Mouse (Mus musculus) heart, postnatal 0 days (tissue): Measurements from ENCODE around the gene Dus3l. TPM values are rescaled to one million over a fixed set of nuclear protein-coding genes. Genes with fewer than 3 reads are reported as not detected.

Experiments
- ATAC-seq: fragments of 200-750 bp; cut with Nextera tagmentation; 2 replicates; pipeline ENCODE4 v1.8.0; 2017; ENCODE audit warnings: low read depth, moderate number of reproducible peaks, moderate library complexity; ENCODE audit not compliant: insufficient read depth
- DNase-seq: peaks from one replicate; pipeline ENCODE4 v3.0.0-alpha.2; 2016; ENCODE audit warnings: low spot score
- H3K27ac ChIP-seq: fragments of 300-500 bp; sonication (generic); 2 replicates; pipeline ENCODE4 v1.5.1; 2014; ENCODE audit warnings: low read depth, mild to moderate bottlenecking
- H3K27me3 ChIP-seq: fragments of 300-500 bp; sonication (generic); 2 replicates; pipeline ENCODE4 v1.6.1; 2014; ENCODE audit warnings: low read length, mixed read lengths; ENCODE audit not compliant: control insufficient read depth, insufficient read depth
- H3K36me3 ChIP-seq: fragments of 300-500 bp; sonication (generic); replicated peaks from 2 replicates; pipeline ENCODE4 v1.6.1; 2014; ENCODE audit warnings: low read length, mixed read lengths; ENCODE audit not compliant: control insufficient read depth, insufficient read depth
- H3K4me1 ChIP-seq: fragments of 300-500 bp; sonication (generic); 2 replicates; pipeline ENCODE4 v1.6.1; 2014; ENCODE audit warnings: antibody characterized with exemption; ENCODE audit not compliant: control insufficient read depth, insufficient read depth
- H3K4me2 ChIP-seq: fragments of 300-500 bp; sonication (generic); 2 replicates; pipeline ENCODE4 v1.6.1; 2014; ENCODE audit warnings: low read depth, mild to moderate bottlenecking, low read length, moderate library complexity
- H3K4me3 ChIP-seq: fragments of 300-500 bp; sonication (generic); 2 replicates; pipeline ENCODE4 v1.5.1; 2014; ENCODE audit warnings: low read depth, low read length
- H3K9ac ChIP-seq: fragments of 300-500 bp; sonication (generic); replicated peaks from 2 replicates; pipeline ENCODE4 v1.6.1; 2014; ENCODE audit warnings: low read depth, low read length, mixed read lengths
- H3K9me3 ChIP-seq: fragments of 300-500 bp; sonication (generic); replicated peaks from 2 replicates; pipeline ENCODE4 v1.6.1; 2016; ENCODE audit warnings: low read length; ENCODE audit not compliant: control insufficient read depth
- CTCF ChIP-seq: IDR thresholded peaks from 2 replicates; pipeline ENCODE4 v1.5.1; 2016; ENCODE audit warnings: antibody characterized with exemption, control low read depth, low read depth
- EP300 ChIP-seq: IDR thresholded peaks from 2 replicates; pipeline ENCODE4 v1.6.1; 2016; ENCODE audit warnings: antibody characterized with exemption, low read depth
- WGBS: fragments of 180-500 bp; shearing (Covaris S2); extraction: QIAGEN DNeasy Blood & Tissue Kit; methylation state at CpG from one replicate; pipeline ENCODE4 v1.1.7; 2014; 5-methylcytosine and 5-hydroxymethylcytosine counted together
- polyA plus RNA-seq: library from polyadenylated mRNA; unstranded; fragments of >200 nt; fragmentation: Nextera tagmentation; extraction: Ambion mirVana; gene quantifications from 2 replicates; pipeline ENCODE4 v1.2.1, GENCODE M21; 2015
- total RNA-seq: library from RNA; depleted of rRNA; stranded (reverse); fragments of >200 nt; gene quantifications from 2 replicates; pipeline ENCODE4 v1.2.3, GENCODE M21; 2014; ENCODE audit warnings: low replicate concordance

Dus3l gene
- total and polyA plus RNA-seq, 2 experiments from 2014 or later, result 23.0 to 25.8 TPM

DNA sequence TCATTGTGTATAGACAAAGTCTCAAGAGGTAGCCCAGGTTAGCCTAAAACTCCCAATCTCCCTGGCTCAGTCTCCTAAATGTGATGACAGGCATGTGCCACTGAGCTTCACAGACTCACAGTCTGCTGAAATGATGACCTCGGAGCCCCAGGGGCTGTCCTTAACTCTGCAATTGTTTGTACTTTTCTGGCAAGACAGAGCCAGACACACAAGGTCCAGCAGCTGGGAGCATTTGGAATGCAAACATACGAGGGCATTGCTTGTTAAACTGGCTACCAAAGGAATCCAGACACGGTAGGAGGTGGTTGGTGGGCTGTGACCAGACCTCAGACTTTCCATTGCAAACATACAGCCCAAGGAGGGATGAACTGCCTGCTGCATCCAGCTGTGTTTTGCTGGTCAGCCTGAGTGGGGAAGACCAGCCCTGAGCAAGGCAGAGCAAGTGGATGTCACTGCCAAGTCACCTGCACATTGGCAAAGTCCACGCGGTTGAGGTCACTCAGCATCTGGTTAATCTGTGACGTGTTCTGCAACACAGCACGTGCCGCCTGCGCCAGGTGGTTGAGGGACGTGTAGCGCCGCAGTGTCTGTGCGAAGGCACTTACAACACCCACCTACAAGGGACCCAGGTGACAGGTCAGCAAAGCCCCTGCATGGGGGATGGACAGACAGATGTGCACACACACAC lies 15.9 kb downstream of the Dus3l start:
- Histone ChIP-seq H3K9ac (no peak overlapping the region), H3K4me2 (no peak overlapping the region), H3K4me3 (no peak overlapping the region), H3K9me3 (no peaks in the 10 kb centered on the region), H3K27me3 (no peaks in the 10 kb centered on the region), H3K27ac (no peak overlapping the region), H3K36me3 (peaks cover 9% of the 10 kb centered on the region), H3K4me1 (peaks cover 7% of the 10 kb centered on the region)
- DNase-seq (no peak), ATAC-seq (no peak)
- WGBS, result 79% methylated on average over 13 of the region's 13 CpGs
- TF ChIP-seq CTCF (no peak), EP300 (no peak)

DNA sequence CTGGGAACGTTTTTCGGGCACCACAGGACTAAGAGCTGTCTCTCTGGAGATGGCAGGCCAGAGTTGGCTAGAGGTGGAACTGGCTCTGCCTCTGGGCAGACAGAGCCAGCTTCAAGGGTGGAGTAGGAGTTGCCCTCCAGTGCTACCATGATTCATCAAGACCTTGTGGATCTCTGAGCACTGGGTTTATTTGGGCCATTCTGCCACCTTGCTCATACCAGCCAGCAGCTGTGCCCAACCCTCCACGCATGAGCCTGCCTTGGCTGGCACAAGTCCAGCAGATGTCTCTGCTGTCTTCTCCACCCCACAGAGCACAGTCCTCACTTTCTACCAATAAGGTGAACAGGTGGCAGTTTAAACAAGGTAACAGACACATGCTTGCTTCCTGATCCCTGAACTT lies 24.3 kb downstream of the Dus3l start:
- Histone ChIP-seq H3K9me3 (no peaks in the 10 kb centered on the region), H3K4me1 (no peaks in the 10 kb centered on the region), H3K27me3 (no peaks in the 10 kb centered on the region), H3K27ac (no peak overlapping the region), H3K4me2 (no peak overlapping the region), H3K36me3 (no peaks in the 10 kb centered on the region; the same call in 1 of the 2 replicates), H3K4me3 (no peak overlapping the region), H3K9ac (no peak overlapping the region)
- ATAC-seq (no peak), DNase-seq (no peak)
- TF ChIP-seq EP300 (no peak), CTCF (no peak)
- WGBS, result 52% methylated on average over 3 of the region's 3 CpGs

- TF ChIP-seq EP300 (no peak), CTCF (no peak)
- H3K9me3 ChIP-seq, result no peaks in the 10 kb centered on the region
- H3K9ac ChIP-seq, result no peak overlapping the region
- H3K27me3 ChIP-seq, result no peaks in the 10 kb centered on the region
- H3K4me2 ChIP-seq, result no peak overlapping the region
- no peak overlapping the region for H3K4me3 ChIP-seq
- H3K4me1 ChIP-seq, result no peaks in the 10 kb centered on the region
- no peaks in the 10 kb centered on the region; the same call in 1 of the 2 replicates for H3K36me3 ChIP-seq
- 62% methylated on average over 6 of the region's 6 CpGs for WGBS
- DNase-seq, result no peak
- no peak; the same call in 1 of the 2 replicates for ATAC-seq
- no peak overlapping the region for H3K27ac ChIP-seq
Observed at GRCm38 (mm10) chr17:56789286-56789685, 24.7 kb downstream of the Dus3l start.

DNA sequence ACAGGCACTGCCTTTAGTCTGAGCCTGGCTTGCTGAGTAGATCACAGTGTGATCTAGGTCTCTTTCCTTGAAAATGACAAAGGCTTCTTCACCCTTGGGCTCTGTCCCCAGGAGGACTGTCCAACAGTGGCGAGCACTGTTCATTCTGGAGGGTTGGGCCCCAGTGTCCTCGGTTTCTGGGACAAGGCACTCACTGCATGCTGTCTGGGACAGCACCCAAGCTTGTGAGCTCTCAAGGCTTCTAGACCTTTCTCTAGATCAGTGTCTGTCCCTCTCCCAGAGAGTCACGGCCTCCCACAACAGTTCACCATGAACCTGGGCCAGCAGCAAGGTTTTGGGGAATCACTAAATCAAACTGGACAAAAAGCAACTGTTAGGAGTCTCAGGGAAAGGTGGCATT lies 28.0 kb downstream of the Dus3l start:
- no peak overlapping the region for H3K4me2 ChIP-seq
- no peak overlapping the region for H3K27ac ChIP-seq
- H3K4me3 ChIP-seq, result no peak overlapping the region
- H3K36me3 ChIP-seq, result no peaks in the 10 kb centered on the region
- no peaks in the 10 kb centered on the region for H3K27me3 ChIP-seq
- H3K4me1 ChIP-seq, result no peaks in the 10 kb centered on the region
- no peak for TF ChIP-seq CTCF
- TF ChIP-seq EP300, result no peak
- 68% methylated on average over 3 of the region's 3 CpGs for WGBS
- ATAC-seq (no peak), DNase-seq (no peak)
- no peak overlapping the region for H3K9ac ChIP-seq
- H3K9me3 ChIP-seq, result no peaks in the 10 kb centered on the region

DNA sequence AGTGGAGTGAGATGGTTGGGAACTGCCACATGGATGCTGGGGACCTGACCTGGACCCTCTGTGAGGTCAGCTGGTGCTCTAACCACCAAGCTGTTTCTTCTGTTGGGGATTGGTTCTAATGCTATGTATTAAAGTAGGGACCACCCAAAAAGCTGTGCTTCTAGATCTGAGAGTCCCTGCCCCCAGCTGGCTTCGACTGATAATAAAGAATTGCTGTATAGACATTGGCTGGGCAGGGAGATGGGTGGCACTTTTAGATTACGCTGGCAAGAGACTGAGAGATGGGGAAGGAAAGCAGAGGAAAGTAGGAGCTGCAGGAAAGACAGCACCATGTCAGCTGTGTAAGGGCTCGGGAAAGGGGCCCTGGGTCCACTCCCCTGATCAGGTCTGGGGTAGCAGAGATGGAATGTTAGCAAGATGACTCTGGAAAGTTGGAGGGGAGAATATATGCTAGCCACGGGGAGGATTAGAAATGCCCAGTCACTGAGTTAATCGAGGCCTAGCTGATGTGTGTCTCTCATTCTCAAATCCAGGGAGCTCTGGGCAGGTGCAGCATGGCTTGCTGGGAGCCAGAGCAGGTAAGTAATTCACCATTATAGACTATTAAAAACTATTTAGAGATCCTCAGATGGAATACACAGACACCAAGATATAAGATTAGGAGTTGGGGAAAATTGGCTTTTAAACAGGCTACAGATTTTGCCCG lies 29.2 kb downstream of the Dus3l start:
- Histone ChIP-seq H3K4me2 (no peak overlapping the region), H3K9me3 (no peaks in the 10 kb centered on the region), H3K36me3 (no peaks in the 10 kb centered on the region), H3K27me3 (no peaks in the 10 kb centered on the region), H3K9ac (no peak overlapping the region), H3K27ac (no peak overlapping the region), H3K4me1 (no peaks in the 10 kb centered on the region), H3K4me3 (no peak overlapping the region)
- DNase-seq (no peak), ATAC-seq (no peak)
- 66% methylated on average over 6 of the region's 6 CpGs for WGBS
- TF ChIP-seq EP300 (no peak), CTCF (no peak)
